Mouse (Mus musculus) limb, embryonic 11.5 days (tissue): ENCODE results near the gene Nos1ap. TPM values are rescaled to one million over a fixed set of nuclear protein-coding genes. Genes with fewer than 3 reads are reported as not detected.
A peak's percentile ranks its signal among the peaks of the same experiment; 100 is the strongest.

ENCODE experiments used
- ATAC-seq: fragments of 200-750 bp; cut with Nextera tagmentation; 2 replicates; pipeline ENCODE4 v1.8.0; 2017; ENCODE audit warnings: low read depth; ENCODE audit not compliant: insufficient number of reproducible peaks, low FRiP score, low TSS enrichment
- DNase-seq: peaks from one replicate; pipeline ENCODE4 v3.0.0-alpha.2; 2015; ENCODE audit warnings: low spot score
- H3K27ac ChIP-seq: fragments of 300-500 bp; sonication (generic); replicated peaks from 2 replicates; pipeline ENCODE4 v1.5.1; 2014; ENCODE audit warnings: low read depth, mild to moderate bottlenecking, low read length
- H3K27me3 ChIP-seq: fragments of 300-500 bp; sonication (generic); 2 replicates; pipeline ENCODE4 v1.6.1; 2014; ENCODE audit warnings: mild to moderate bottlenecking, low read length, mixed read lengths; ENCODE audit not compliant: control insufficient read depth, insufficient read depth
- H3K36me3 ChIP-seq: fragments of 300-500 bp; sonication (generic); 2 replicates; pipeline ENCODE4 v1.6.1; 2014; ENCODE audit warnings: mild to moderate bottlenecking, low read length, moderate library complexity, mixed read lengths; ENCODE audit not compliant: control insufficient read depth, insufficient read depth
- H3K4me1 ChIP-seq: fragments of 300-500 bp; sonication (generic); 2 replicates; pipeline ENCODE4 v1.6.1; 2014; ENCODE audit warnings: low read length, mixed read lengths; ENCODE audit not compliant: control insufficient read depth, insufficient read depth
- H3K4me2 ChIP-seq: fragments of 300-500 bp; sonication (generic); 2 replicates; pipeline ENCODE4 v1.6.1; 2014; ENCODE audit warnings: low read depth, mild to moderate bottlenecking, moderate library complexity; ENCODE audit not compliant: severe bottlenecking
- H3K4me3 ChIP-seq: fragments of 300-500 bp; sonication (generic); 2 replicates; pipeline ENCODE4 v1.5.1; 2014; ENCODE audit warnings: low read depth, low read length
- H3K9ac ChIP-seq: fragments of 300-500 bp; sonication (generic); 2 replicates; pipeline ENCODE4 v1.6.1; 2014; ENCODE audit warnings: mild to moderate bottlenecking, low read length
- H3K9me3 ChIP-seq: fragments of 300-500 bp; sonication (generic); 2 replicates; pipeline ENCODE4 v1.6.1; 2016; ENCODE audit warnings: low read length; ENCODE audit not compliant: control insufficient read depth
- WGBS: fragments of 180-500 bp; shearing (Covaris S2); extraction: QIAGEN DNeasy Blood & Tissue Kit; methylation state at CpG from one replicate; pipeline ENCODE4 v1.1.7; 2014; 5-methylcytosine and 5-hydroxymethylcytosine counted together
- polyA plus RNA-seq: library from polyadenylated mRNA; unstranded; fragments of >200 nt; fragmentation: Nextera tagmentation; extraction: Ambion mirVana; gene quantifications from 2 replicates; pipeline ENCODE4 v1.2.1, GENCODE M21; 2014

Nos1ap gene
- 5.6 and 6.1 TPM in 2 replicates for polyA plus RNA-seq

GRCm38 (mm10) chr1:170589219-170590040, at the start of gene Nos1ap:
Gene Nos1ap (minus strand): TSS chr1:170589861.
- Histone ChIP-seq H3K27me3 (no peaks in the 10 kb centered on the region), H3K4me3 (peak within 1 kb of the TSS; percentile 79), H3K27ac (no peak within 1 kb of the TSS), H3K9me3 (no peaks in the 10 kb centered on the region), H3K36me3 (no peaks in the 10 kb centered on the region), H3K4me1 (0 out of 2 replicates have a peak, but pooled peaks cover 4% of the 10 kb centered on the region), H3K4me2 (peak within 1 kb of the TSS; percentile 97), H3K9ac (peak within 1 kb of the TSS; percentile 74)
- under 1% methylated on average over 81 of the region's 106 CpGs for WGBS
- ATAC-seq: peak; percentile 81
- peak; percentile 78 for DNase-seq

- no peak for ATAC-seq
- Histone ChIP-seq H3K4me3 (no peak overlapping the region), H3K9ac (no peak overlapping the region), H3K4me1 (no peaks in the 10 kb centered on the region; the same call in 1 of the 2 replicates), H3K36me3 (no peaks in the 10 kb centered on the region), H3K27ac (no peak overlapping the region; the same call in 1 of the 2 replicates), H3K4me2 (no peak overlapping the region), H3K9me3 (no peaks in the 10 kb centered on the region), H3K27me3 (no peaks in the 10 kb centered on the region)
- WGBS: 77% methylated on average over 7 of the region's 7 CpGs
- no peak for DNase-seq
Measured at GRCm38 (mm10) chr1:170638941-170639340, 49.3 kb upstream of the Nos1ap start.

GRCm38 (mm10) chr1:170632856-170633255, 43.2 kb upstream of the Nos1ap start:
- Histone ChIP-seq H3K27ac (no peak overlapping the region), H3K4me1 (no peaks in the 10 kb centered on the region), H3K4me2 (no peak overlapping the region), H3K27me3 (no peaks in the 10 kb centered on the region), H3K9ac (no peak overlapping the region), H3K36me3 (no peaks in the 10 kb centered on the region), H3K4me3 (no peak overlapping the region), H3K9me3 (no peaks in the 10 kb centered on the region)
- 69% methylated on average over 4 of the region's 4 CpGs for WGBS
- ATAC-seq (no peak; the same call in 1 of the 2 replicates), DNase-seq (peak; percentile 4)

GRCm38 (mm10) chr1:170632385-170632784, 42.7 kb upstream of the Nos1ap start:
- Histone ChIP-seq H3K36me3 (no peaks in the 10 kb centered on the region), H3K27me3 (no peaks in the 10 kb centered on the region), H3K4me2 (no peak overlapping the region), H3K4me1 (no peaks in the 10 kb centered on the region), H3K9ac (no peak overlapping the region), H3K4me3 (no peak overlapping the region), H3K27ac (no peak overlapping the region), H3K9me3 (no peaks in the 10 kb centered on the region)
- ATAC-seq: peak; percentile 47; the same call in 1 of the 2 replicates
- peak; percentile 78 for DNase-seq
- 26% methylated on average over 3 of the region's 3 CpGs for WGBS

GRCm38 (mm10) chr1:170631571-170631970, 41.9 kb upstream of the Nos1ap start:
- H3K27me3 ChIP-seq: no peaks in the 10 kb centered on the region
- no peak overlapping the region for H3K27ac ChIP-seq
- 88% methylated on average over 5 of the region's 5 CpGs for WGBS
- DNase-seq (peak; percentile 17), ATAC-seq (no peak)
- no peak overlapping the region for H3K9ac ChIP-seq
- H3K9me3 ChIP-seq: no peaks in the 10 kb centered on the region
- no peaks in the 10 kb centered on the region for H3K36me3 ChIP-seq
- H3K4me2 ChIP-seq: no peak overlapping the region
- H3K4me3 ChIP-seq: no peak overlapping the region
- no peaks in the 10 kb centered on the region for H3K4me1 ChIP-seq

- Histone ChIP-seq H3K27ac (no peak overlapping the region), H3K27me3 (no peaks in the 10 kb centered on the region), H3K36me3 (no peaks in the 10 kb centered on the region), H3K9ac (no peak overlapping the region), H3K4me2 (no peak overlapping the region), H3K4me1 (no peaks in the 10 kb centered on the region), H3K4me3 (no peak overlapping the region), H3K9me3 (no peaks in the 10 kb centered on the region)
- DNase-seq (no peak), ATAC-seq (no peak)
- 88% methylated on average over 4 of the region's 4 CpGs for WGBS
Measured at GRCm38 (mm10) chr1:170630489-170630888, 40.8 kb upstream of the Nos1ap start.

- ATAC-seq (no peak), DNase-seq (no peak)
- no peak overlapping the region for H3K9ac ChIP-seq
- H3K4me1 ChIP-seq: no peaks in the 10 kb centered on the region
- no peak overlapping the region for H3K4me3 ChIP-seq
- WGBS: 92% methylated on average over 1 of the region's 1 CpGs
- H3K27ac ChIP-seq: no peak overlapping the region
- no peaks in the 10 kb centered on the region for H3K27me3 ChIP-seq
- H3K9me3 ChIP-seq: no peaks in the 10 kb centered on the region
- no peaks in the 10 kb centered on the region for H3K36me3 ChIP-seq
- H3K4me2 ChIP-seq: no peak overlapping the region
Measured at GRCm38 (mm10) chr1:170623432-170623831, 33.8 kb upstream of the Nos1ap start.

GRCm38 (mm10) chr1:170622934-170623333, 33.3 kb upstream of the Nos1ap start:
- no peaks in the 10 kb centered on the region for H3K4me1 ChIP-seq
- H3K4me3 ChIP-seq: no peak overlapping the region
- WGBS: 62% methylated on average over 5 of the region's 5 CpGs
- H3K27ac ChIP-seq: no peak overlapping the region
- H3K9ac ChIP-seq: no peak overlapping the region
- no peaks in the 10 kb centered on the region for H3K27me3 ChIP-seq
- no peaks in the 10 kb centered on the region for H3K9me3 ChIP-seq
- no peak for ATAC-seq
- peak; percentile 14 for DNase-seq
- H3K4me2 ChIP-seq: no peak overlapping the region
- H3K36me3 ChIP-seq: no peaks in the 10 kb centered on the region
